Mouse (Mus musculus): ENCODE measurements around the gene Ckmt1. TPM values are rescaled to one million over a fixed set of nuclear protein-coding genes. Genes with fewer than 3 reads are reported as not detected.
"Not testable (repeated sequence)": the region's sequence is repeated elsewhere in the genome, so short reads cannot be mapped to it uniquely, and the experiment has no call there.

Ckmt1 gene
- polyA plus RNA-seq, 1 experiment: not detected

GRCm38 (mm10) chr2:121370921-121371320 lies 13.4 kb downstream of the Ckmt1 start:
- Histone ChIP-seq H3K27ac (replicated peaks; ENCODE audit: low read depth, low read length) (no peak overlapping the region), H3K4me1 (ENCODE audit: control insufficient read depth, insufficient read depth, insufficient read length, low read length) (no peaks in the 10 kb centered on the region), H3K4me3 (ENCODE audit: insufficient read depth, low read depth, low read length) (no peak overlapping the region)

GRCm38 (mm10) chr2:121372266-121372665 lies 14.8 kb downstream of the Ckmt1 start:
- no peaks in the 10 kb centered on the region for H3K4me1 ChIP-seq (ENCODE audit: control insufficient read depth, insufficient read depth, insufficient read length, low read length)
- no peak overlapping the region for H3K4me3 ChIP-seq (ENCODE audit: insufficient read depth, low read depth, low read length)
- H3K27ac ChIP-seq (replicated peaks; ENCODE audit: low read depth, low read length): no peak overlapping the region

- H3K4me1 ChIP-seq (ENCODE audit: control insufficient read depth, insufficient read depth, insufficient read length, low read length): no peaks in the 10 kb centered on the region
- no peak overlapping the region for H3K27ac ChIP-seq (replicated peaks; ENCODE audit: low read depth, low read length)
- no peak overlapping the region for H3K4me3 ChIP-seq (ENCODE audit: insufficient read depth, low read depth, low read length)
These were observed 17.3 kb downstream of the Ckmt1 start for GRCm38 (mm10) chr2:121374766-121375165.

- not testable (repeated sequence) for H3K4me3 ChIP-seq (ENCODE audit: insufficient read depth, low read depth, low read length); H3K27ac ChIP-seq (replicated peaks; ENCODE audit: low read depth, low read length); H3K4me1 ChIP-seq (ENCODE audit: control insufficient read depth, insufficient read depth, insufficient read length, low read length)
These were observed 29.6 kb downstream of the Ckmt1 start, which contains the start of gene Strc for GRCm38 (mm10) chr2:121386961-121387575. Gene Strc, minus strand, starts transcription at chr2:121387168.

- Histone ChIP-seq H3K4me3 (ENCODE audit: insufficient read depth, low read depth, low read length) (no peak overlapping the region), H3K4me1 (ENCODE audit: control insufficient read depth, insufficient read depth, insufficient read length, low read length) (no peaks in the 10 kb centered on the region), H3K27ac (replicated peaks; ENCODE audit: low read depth, low read length) (no peak overlapping the region)
These were observed 39.1 kb downstream of the Ckmt1 start for GRCm38 (mm10) chr2:121396624-121397023.

- Histone ChIP-seq H3K4me1 (ENCODE audit: control insufficient read depth, insufficient read depth, insufficient read length, low read length) (no peaks in the 10 kb centered on the region), H3K27ac (replicated peaks; ENCODE audit: low read depth, low read length) (no peak overlapping the region), H3K4me3 (ENCODE audit: insufficient read depth, low read depth, low read length) (no peak overlapping the region)
These were observed 45.8 kb downstream of the Ckmt1 start for GRCm38 (mm10) chr2:121403296-121403695.

GRCm38 (mm10) chr2:121408160-121408559 lies 50.6 kb downstream of the Ckmt1 start:
- Histone ChIP-seq H3K27ac (replicated peaks; ENCODE audit: low read depth, low read length) (no peak overlapping the region), H3K4me1 (ENCODE audit: control insufficient read depth, insufficient read depth, insufficient read length, low read length) (no peaks in the 10 kb centered on the region), H3K4me3 (ENCODE audit: insufficient read depth, low read depth, low read length) (no peak overlapping the region)

- Histone ChIP-seq H3K4me3 (ENCODE audit: insufficient read depth, low read depth, low read length) (peak overlapping the region; percentile 69), H3K27ac (replicated peaks; ENCODE audit: low read depth, low read length) (peak overlapping the region; percentile 86), H3K4me1 (ENCODE audit: control insufficient read depth, insufficient read depth, insufficient read length, low read length) (peaks cover 8% of the 10 kb centered on the region; the same call in 1 of the 2 replicates)
These were observed 55.4 kb downstream of the Ckmt1 start for GRCm38 (mm10) chr2:121412843-121413386.

Other genes with a start within 250 kb of the Ckmt1 start
- not detected in 2 replicates for gene Tgm7, start 247.9 kb upstream of the Ckmt1 start, polyA plus RNA-seq (2012; ENCODE audit: insufficient read depth, insufficient read length, missing spikeins)
- 9.3 and 9.5 TPM in 2 replicates for gene Adal, start 217.3 kb upstream of the Ckmt1 start, polyA plus RNA-seq (2012; ENCODE audit: insufficient read depth, insufficient read length, missing spikeins)
- gene Lcmt2, start 217.1 kb upstream of the Ckmt1 start, polyA plus RNA-seq (2012; ENCODE audit: insufficient read depth, insufficient read length, missing spikeins): 4.9 and 5.9 TPM in 2 replicates
- 12.8 and 16.4 TPM in 2 replicates for gene Tubgcp4, start 187.1 kb upstream of the Ckmt1 start, polyA plus RNA-seq (2012; ENCODE audit: insufficient read depth, insufficient read length, missing spikeins)
- 6.6 and 8.6 TPM in 2 replicates for gene Zscan29, start 186.6 kb upstream of the Ckmt1 start, polyA plus RNA-seq (2012; ENCODE audit: insufficient read depth, insufficient read length, missing spikeins)
- gene Trp53bp1, start 86.3 kb upstream of the Ckmt1 start, polyA plus RNA-seq (2012; ENCODE audit: insufficient read depth, insufficient read length, missing spikeins): 8.7 and 12.8 TPM in 2 replicates
- gene Map1a, start 68.1 kb upstream of the Ckmt1 start, polyA plus RNA-seq (2012; ENCODE audit: insufficient read depth, insufficient read length, missing spikeins): 1.2 and 1.5 TPM in 2 replicates
- 64.8 and 79.2 TPM in 2 replicates for gene Ppip5k1, start 2.3 kb upstream of the Ckmt1 start, polyA plus RNA-seq (2012; ENCODE audit: insufficient read depth, insufficient read length, missing spikeins)
- not detected in 2 replicates for gene Strc, start 29.5 kb downstream of the Ckmt1 start, polyA plus RNA-seq (2012; ENCODE audit: insufficient read depth, insufficient read length, missing spikeins)
- 92.2 and 124 TPM in 2 replicates for gene Pdia3, start 56.1 kb downstream of the Ckmt1 start, polyA plus RNA-seq (2012; ENCODE audit: insufficient read depth, insufficient read length, missing spikeins)
- 3.6 and 4.5 TPM in 2 replicates for gene Catsper2, start 56.1 kb downstream of the Ckmt1 start, polyA plus RNA-seq (2012; ENCODE audit: insufficient read depth, insufficient read length, missing spikeins)
- gene Ell3, start 86.6 kb downstream of the Ckmt1 start, polyA plus RNA-seq (2012; ENCODE audit: insufficient read depth, insufficient read length, missing spikeins): not detected in 2 replicates
- gene Serf2, start 91.5 kb downstream of the Ckmt1 start, polyA plus RNA-seq (2012; ENCODE audit: insufficient read depth, insufficient read length, missing spikeins): 562 and 583 TPM in 2 replicates
- gene Hypk, start 95.6 kb downstream of the Ckmt1 start, polyA plus RNA-seq (2012; ENCODE audit: insufficient read depth, insufficient read length, missing spikeins): 114 and 117 TPM in 2 replicates
- not detected in 2 replicates for gene Serinc4, start 99.1 kb downstream of the Ckmt1 start, polyA plus RNA-seq (2012; ENCODE audit: insufficient read depth, insufficient read length, missing spikeins)
- gene Mfap1b, start 116.4 kb downstream of the Ckmt1 start, polyA plus RNA-seq (2012; ENCODE audit: insufficient read depth, insufficient read length, missing spikeins): 22.1 and 30.8 TPM in 2 replicates
- 17.5 and 19.3 TPM in 2 replicates for gene Mfap1a, start 149.0 kb downstream of the Ckmt1 start, polyA plus RNA-seq (2012; ENCODE audit: insufficient read depth, insufficient read length, missing spikeins)
- 2.2 and 2.3 TPM in 2 replicates for gene Wdr76, start 149.0 kb downstream of the Ckmt1 start, polyA plus RNA-seq (2012; ENCODE audit: insufficient read depth, insufficient read length, missing spikeins)

Data from brown adipose tissue, adult 24 weeks (tissue).